Mouse (Mus musculus) kidney, adult 2 months (tissue): ENCODE measurements around the gene Gm17622.

Source experiments
- CTCF ChIP-seq: fragments of 200-500 bp; conservative IDR thresholded peaks from 2 replicates; pipeline ENCODE4 v1.5.1; 2011; ENCODE audit warnings: low read depth, mild to moderate bottlenecking, control low read depth, low read length, moderate library complexity, mixed read lengths; ENCODE audit not compliant: insufficient read depth, insufficient read length
- POLR2A ChIP-seq: fragments of 200-500 bp; IDR thresholded peaks from one replicate; pipeline ENCODE4 v1.6.1; 2011; ENCODE audit warnings: low read depth, low read length, control low read depth

- TF ChIP-seq POLR2A: no peak
- no peak for TF ChIP-seq CTCF
Measured at GRCm38 (mm10) chr13:96487230-96487629, 3.3 kb upstream of the Gm17622 start.
